Comparison of ENCODE assay signal across 14 mouse cellular contexts in the genomic region with DNA sequence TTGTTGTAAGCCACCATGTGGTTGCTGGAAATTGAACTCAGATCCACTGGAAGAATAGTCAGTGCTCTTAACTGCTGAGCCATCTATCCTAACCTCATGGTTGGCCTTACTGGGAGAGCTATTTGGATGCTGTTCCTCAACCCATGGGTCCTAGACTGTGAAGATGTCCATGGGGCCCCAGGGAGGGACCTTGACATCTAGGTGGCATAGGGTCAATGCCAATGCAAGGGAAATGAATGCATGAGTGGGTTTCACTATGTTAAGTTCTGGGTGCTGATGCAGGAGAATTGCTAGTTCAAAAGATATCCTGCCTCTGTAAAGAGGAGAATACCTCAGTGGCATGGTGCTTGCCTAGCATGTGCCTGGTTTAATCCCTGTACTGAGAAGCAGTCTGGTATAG.
"Had no signal": no experiment of that assay in that cellular context is flagged by ENCODE, and none has a peak within 500 bp of the region (broad histone marks: within the 10 kb centered on the region; RNA-seq: fewer than 3 reads in every experiment).

No protein-coding gene starts in this region.

- H3K4me1 ChIP-seq: midbrain, embryonic 10.5 days; midbrain, embryonic 13.5 days; neural tube, embryonic 13.5 days had no signal

- H3K36me3 ChIP-seq: liver, embryonic 13.5 days; midbrain, embryonic 10.5 days; midbrain, embryonic 13.5 days; neural tube, embryonic 13.5 days had no signal

- H3K9ac ChIP-seq: liver, embryonic 13.5 days; midbrain, embryonic 13.5 days; neural tube, embryonic 13.5 days had no signal

- H3K9me3 ChIP-seq: liver, embryonic 13.5 days; midbrain, embryonic 10.5 days; midbrain, embryonic 13.5 days; neural tube, embryonic 13.5 days had no signal

- H3K4me3 ChIP-seq: left cerebral cortex, adult 2 months; liver, embryonic 13.5 days; megakaryocyte, embryonic 14.5 days; midbrain, embryonic 10.5 days; midbrain, embryonic 13.5 days; myocyte; neural tube, embryonic 13.5 days had no signal

- H3K4me2 ChIP-seq: liver, embryonic 13.5 days; midbrain, embryonic 13.5 days; neural tube, embryonic 13.5 days had no signal

- DNase-seq: kidney, adult 2 months; kidney, postnatal 25 days; layer of hippocampus, postnatal 36 days; liver, embryonic 13.5 days; lung, adult 2 months; thymus, postnatal 36 days had no signal

- H3K27ac ChIP-seq: kidney, postnatal 0 days; left cerebral cortex, adult 2 months; liver, embryonic 13.5 days; midbrain, embryonic 10.5 days; midbrain, embryonic 13.5 days; neural tube, embryonic 13.5 days; stomach, postnatal 0 days had no signal

- H3K27me3 ChIP-seq: liver, embryonic 13.5 days; megakaryocyte, embryonic 14.5 days; midbrain, embryonic 13.5 days; neural tube, embryonic 13.5 days had no signal
